Mouse (Mus musculus) bone marrow macrophage, adult 2 months (primary cell): ENCODE data around the gene Smarcd1. TPM values are rescaled to one million over a fixed set of nuclear protein-coding genes. Genes with fewer than 3 reads are reported as not detected.

ENCODE experiments used
- H3K27ac ChIP-seq: 2 replicates; pipeline ENCODE4 v1.5.1; 2012; ENCODE audit warnings: low read depth, low read length; ENCODE audit not compliant: insufficient read depth
- H3K4me1 ChIP-seq: 2 replicates; pipeline ENCODE4 v1.6.1; 2012; ENCODE audit warnings: low read length; ENCODE audit not compliant: control insufficient read depth, insufficient read depth
- H3K4me3 ChIP-seq: 2 replicates; pipeline ENCODE4 v1.5.1; 2012; ENCODE audit warnings: mild to moderate bottlenecking, low read length, moderate library complexity; ENCODE audit not compliant: insufficient read depth
- CTCF ChIP-seq: IDR thresholded peaks from 2 replicates; pipeline ENCODE4 v1.5.1; 2012; ENCODE audit warnings: low read depth, mild to moderate bottlenecking, low read length, moderate library complexity
- POLR2A ChIP-seq: IDR thresholded peaks from 2 replicates; pipeline ENCODE4 v1.6.1; 2012; ENCODE audit warnings: mild to moderate bottlenecking, low read depth, low read length, borderline replicate concordance
- polyA plus RNA-seq: library from polyadenylated mRNA; stranded (reverse); fragments of >200 nt; gene quantifications from 2 replicates; pipeline ENCODE4 v1.2.4, GENCODE M21; 2012; ENCODE audit not compliant: missing spikeins, insufficient read depth, insufficient read length

The Smarcd1 gene
- polyA plus RNA-seq, 1 experiment: 19.4 TPM

- Histone ChIP-seq H3K27ac (no peak overlapping the region), H3K4me1 (peaks cover 15% of the 10 kb centered on the region), H3K4me3 (no peak overlapping the region)
- TF ChIP-seq CTCF (no peak), POLR2A (no peak)
Observed at GRCm38 (mm10) chr15:99713569-99713968, 11.6 kb downstream of the Smarcd1 start.

GRCm38 (mm10) chr15:99714206-99714605 is 12.3 kb downstream of the Smarcd1 start:
- Histone ChIP-seq H3K4me1 (peaks cover 15% of the 10 kb centered on the region), H3K4me3 (no peak overlapping the region), H3K27ac (no peak overlapping the region)
- no peak for TF ChIP-seq POLR2A
- TF ChIP-seq CTCF: no peak

GRCm38 (mm10) chr15:99714858-99715257 is 12.9 kb downstream of the Smarcd1 start:
- H3K4me3 ChIP-seq: no peak overlapping the region
- peak overlapping the region; percentile 82 for H3K27ac ChIP-seq
- no peak for TF ChIP-seq POLR2A
- peak; percentile 78 for TF ChIP-seq CTCF
- H3K4me1 ChIP-seq: peaks cover 15% of the 10 kb centered on the region

GRCm38 (mm10) chr15:99715361-99715865 is 13.5 kb downstream of the Smarcd1 start:
- peak overlapping the region; percentile 82 for H3K27ac ChIP-seq
- H3K4me3 ChIP-seq: no peak overlapping the region
- no peak for TF ChIP-seq CTCF
- TF ChIP-seq POLR2A: no peak
- peaks cover 15% of the 10 kb centered on the region for H3K4me1 ChIP-seq

GRCm38 (mm10) chr15:99715982-99716746 is 14.2 kb downstream of the Smarcd1 start:
- Histone ChIP-seq H3K4me3 (no peak overlapping the region), H3K4me1 (peaks cover 15% of the 10 kb centered on the region), H3K27ac (no peak overlapping the region; the same call in 1 of the 2 replicates)
- no peak for TF ChIP-seq POLR2A
- TF ChIP-seq CTCF: no peak

GRCm38 (mm10) chr15:99716814-99717213 is 14.9 kb downstream of the Smarcd1 start:
- H3K4me1 ChIP-seq: peaks cover 16% of the 10 kb centered on the region
- no peak for TF ChIP-seq CTCF
- TF ChIP-seq POLR2A: no peak
- no peak overlapping the region for H3K27ac ChIP-seq
- H3K4me3 ChIP-seq: no peak overlapping the region

- Histone ChIP-seq H3K4me3 (no peak within 1 kb of the TSS), H3K27ac (no peak within 1 kb of the TSS)
Observed at GRCm38 (mm10) chr15:99717386-99718334, 15.7 kb downstream of the Smarcd1 start, which contains the start of gene Gpd1. Gene Gpd1, plus strand, starts transcription at chr15:99717515.

GRCm38 (mm10) chr15:99718461-99719021 is 16.6 kb downstream of the Smarcd1 start:
- no peak overlapping the region for H3K4me3 ChIP-seq
- TF ChIP-seq POLR2A (no peak), CTCF (no peak)
- peaks cover 33% of the 10 kb centered on the region for H3K4me1 ChIP-seq
- no peak overlapping the region for H3K27ac ChIP-seq

More at GRCm38 (mm10) chr15:99717386-99718334, 15.7 kb downstream of the Smarcd1 start, which contains the start of gene Gpd1:
- TF ChIP-seq POLR2A (no peak), CTCF (no peak)
- H3K4me1 ChIP-seq: peaks cover 24% of the 10 kb centered on the region

- no peak overlapping the region for H3K4me3 ChIP-seq
- TF ChIP-seq POLR2A (no peak), CTCF (no peak)
- H3K4me1 ChIP-seq: peaks cover 33% of the 10 kb centered on the region
- no peak overlapping the region for H3K27ac ChIP-seq
Observed at GRCm38 (mm10) chr15:99719865-99720264, 17.9 kb downstream of the Smarcd1 start.
